Mouse (Mus musculus) brain, embryonic 14.5 days (tissue): ENCODE data around the gene Olfr1261.

ENCODE experiments used
- CTCF ChIP-seq: fragments of 200-500 bp; IDR thresholded peaks from 2 replicates; pipeline ENCODE4 v1.5.1; 2012; ENCODE audit warnings: inconsistent platforms, mild to moderate bottlenecking, moderate library complexity, borderline replicate concordance; ENCODE audit not compliant: insufficient read depth, insufficient read length; ENCODE audit errors: extremely low read depth
- POLR2A ChIP-seq: fragments of 200-500 bp; IDR thresholded peaks from 2 replicates; pipeline ENCODE4 v1.6.1; 2012; ENCODE audit warnings: mild to moderate bottlenecking, inconsistent platforms, borderline replicate concordance; ENCODE audit not compliant: poor library complexity, insufficient read depth, insufficient read length, severe bottlenecking; ENCODE audit errors: extremely low read depth

- TF ChIP-seq CTCF (no peak), POLR2A (no peak)
These were observed 44.0 kb downstream of the Olfr1261 start, which contains the start of gene Olfr1265 for GRCm38 (mm10) chr2:90035037-90035436.
